In genomic region chr1:193579671-193580070, GRCm38 (mm10) we compare ENCODE assay signal across 21 mouse cellular contexts.
DNase-seq lines count a peak whose midpoint lies in the region.
"Had no signal": no experiment of that assay in that cellular context is flagged by ENCODE, and none has a peak within 500 bp of the region (broad histone marks: within the 10 kb centered on the region; RNA-seq: fewer than 3 reads in every experiment).

No protein-coding gene starts in this region.

- H3K4me1 ChIP-seq in limb, embryonic 10.5 days = peaks cover 19% of the 10 kb centered on the region; the same call in 1 of the 2 replicates
- H3K4me1 ChIP-seq: embryonic facial prominence, embryonic 12.5 days had no signal

- WGBS in limb, embryonic 10.5 days = 75% methylated on average over 3 of the region's 3 CpGs

- 0 out of 2 replicates have a peak, but pooled peaks cover 9% of the 10 kb centered on the region for H3K27me3 ChIP-seq in limb, embryonic 10.5 days (ENCODE audit: low read depth, poor library complexity, severe bottlenecking)
- H3K27me3 ChIP-seq: embryonic facial prominence, embryonic 12.5 days; forebrain, embryonic 15.5 days; Patski had no signal

- H3K9me3 ChIP-seq in limb, embryonic 10.5 days (replicated peaks) = no peaks in the 10 kb centered on the region
- H3K9me3 ChIP-seq: embryonic facial prominence, embryonic 10.5 days; embryonic facial prominence, embryonic 12.5 days; forebrain, embryonic 13.5 days; forebrain, embryonic 15.5 days; G1E had no signal

- peak; percentile 65 for DNase-seq in ES-CJ7 (ENCODE audit: low read depth, low spot score)
- DNase-seq in R1 (ENCODE audit: low read depth, low spot score) = peak; percentile 61
- no peak for DNase-seq in limb, embryonic 10.5 days (ENCODE audit: low spot score)
- no peak for DNase-seq in gastrocnemius, postnatal 4 days (ENCODE audit: low spot score in 2 of 2)
- DNase-seq in embryo, embryonic 9.5 days (ENCODE audit: extremely low spot score) = no peak
- DNase-seq: adrenal gland, adult 8-10 months; adrenal gland, postnatal 14 days; adrenal gland, postnatal 36 days; cerebellum, adult 11-12 months; cerebellum, adult 2 months; cerebellum, adult 9-11 months; cerebellum, postnatal 14 days; cerebellum, postnatal 36 days; embryo, embryonic 11 days; forebrain, postnatal 0 days had no signal

- no peak overlapping the region for H3K4me3 ChIP-seq in limb, embryonic 10.5 days
- H3K4me3 ChIP-seq: embryonic facial prominence, embryonic 10.5 days; embryonic facial prominence, embryonic 12.5 days; forebrain, embryonic 13.5 days; forebrain, embryonic 15.5 days had no signal

- no peaks in the 10 kb centered on the region for H3K36me3 ChIP-seq in limb, embryonic 10.5 days
- H3K36me3 ChIP-seq: embryonic facial prominence, embryonic 10.5 days; embryonic facial prominence, embryonic 12.5 days; forebrain, embryonic 15.5 days; G1E had no signal

- H3K27ac ChIP-seq in limb, embryonic 10.5 days = 0 out of 2 replicates have a peak overlapping the region, but pooled peaks have one; percentile 25
- H3K27ac ChIP-seq: embryonic facial prominence, embryonic 10.5 days; embryonic facial prominence, embryonic 12.5 days; forebrain, embryonic 13.5 days; forebrain, embryonic 15.5 days had no signal

Comparison
In these comparisons a context has a peak if more than half of its experiments do, and no peak if none do; other contexts are left out.
1. DNase-seq: peak in ES-CJ7 (single experiment) and R1 (single experiment); none in limb, embryonic 10.5 days (single experiment), gastrocnemius, postnatal 4 days (0 of 2) and embryo, embryonic 9.5 days (single experiment).